Mouse (Mus musculus): ENCODE data around the gene Cyp21a1.
"Not testable (repeated sequence)": the region's sequence is repeated elsewhere in the genome, so short reads cannot be mapped to it uniquely, and the experiment has no call there.

Gene Cyp21a1

GRCm38 (mm10) chr17:34804301-34804700 is at the start of gene Cyp21a1:
Gene Cyp21a1 (minus strand): TSS chr17:34804561.
- not testable (repeated sequence) for DNase-seq (ENCODE audit: low read depth, low spot score)

DNA sequence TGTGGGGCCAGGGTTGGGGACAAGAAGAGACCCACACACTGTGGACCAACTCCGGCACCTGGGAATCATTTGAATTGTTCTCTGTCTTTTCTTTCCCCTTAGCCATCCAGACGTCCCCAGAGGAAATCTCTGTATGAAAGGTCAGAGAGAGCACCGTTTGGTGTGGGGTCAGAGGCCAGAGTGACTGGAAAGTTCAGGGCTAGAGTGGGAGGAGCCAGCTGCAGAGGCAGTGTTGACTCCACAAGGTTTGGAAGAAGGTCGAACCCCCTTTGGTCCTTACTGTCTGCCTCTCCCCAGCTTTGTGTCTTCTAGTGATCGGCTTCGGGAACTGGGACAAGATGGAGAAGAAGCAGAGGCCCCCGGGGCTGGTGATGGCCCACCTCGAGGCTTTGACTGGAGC is 49.1 kb upstream of the Cyp21a1 start:
- no peak for DNase-seq (ENCODE audit: low read depth, low spot score)

- DNase-seq (ENCODE audit: low read depth, low spot score), result no peak
These were observed 46.3 kb upstream of the Cyp21a1 start for GRCm38 (mm10) chr17:34850517-34851125.

GRCm38 (mm10) chr17:34849722-34850516 is 45.6 kb upstream of the Cyp21a1 start, which contains the start of the genes Skiv2l and Nelfe:
Gene Skiv2l (minus strand): TSS chr17:34850210.
Gene Nelfe (plus strand): TSS chr17:34850391.
- peak; percentile 93 for DNase-seq (ENCODE audit: low read depth, low spot score)

DNA sequence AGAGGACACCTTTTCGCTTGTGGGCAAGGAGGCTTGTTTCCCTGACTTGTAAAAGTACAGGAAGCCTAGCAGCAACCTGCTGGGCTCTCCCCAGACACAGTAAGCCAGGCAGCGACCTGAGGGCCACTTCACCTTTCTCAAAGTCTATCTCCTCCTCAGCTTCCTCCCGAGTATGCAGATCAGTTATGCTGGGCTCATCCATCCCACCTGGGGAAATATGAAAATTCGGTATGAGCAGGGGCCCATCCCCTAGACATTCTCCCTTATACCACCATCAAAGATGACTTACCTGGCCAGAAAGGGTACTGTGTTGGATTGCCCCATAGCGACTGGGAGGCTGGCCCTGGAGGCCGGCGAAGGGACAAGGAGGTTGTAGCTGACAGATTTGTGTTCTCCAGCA is 43.3 kb upstream of the Cyp21a1 start:
- no peak for DNase-seq (ENCODE audit: low read depth, low spot score)

DNA sequence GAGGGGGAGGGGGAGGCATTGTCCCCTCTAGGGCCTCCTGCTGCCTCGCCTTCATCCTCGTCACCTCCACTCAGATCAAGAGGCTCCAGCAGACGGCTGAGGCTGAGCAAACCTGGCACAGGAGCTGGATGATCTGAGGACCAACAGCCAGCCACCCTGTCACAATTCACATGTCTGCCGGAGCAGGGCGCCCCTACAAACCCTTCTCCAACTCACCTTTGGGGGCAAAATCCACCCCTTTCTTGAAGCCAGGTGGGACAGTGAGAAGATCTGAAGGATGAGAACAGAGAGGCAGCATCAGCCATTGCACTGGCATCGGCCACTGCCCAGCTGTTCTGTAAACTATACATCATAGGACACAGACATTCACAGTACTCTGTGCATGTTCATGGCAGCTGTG is 42.8 kb upstream of the Cyp21a1 start:
- no peak for DNase-seq (ENCODE audit: low read depth, low spot score)

GRCm38 (mm10) chr17:34844884-34845283 is 40.5 kb upstream of the Cyp21a1 start:
- no peak for DNase-seq (ENCODE audit: low read depth, low spot score)

DNA sequence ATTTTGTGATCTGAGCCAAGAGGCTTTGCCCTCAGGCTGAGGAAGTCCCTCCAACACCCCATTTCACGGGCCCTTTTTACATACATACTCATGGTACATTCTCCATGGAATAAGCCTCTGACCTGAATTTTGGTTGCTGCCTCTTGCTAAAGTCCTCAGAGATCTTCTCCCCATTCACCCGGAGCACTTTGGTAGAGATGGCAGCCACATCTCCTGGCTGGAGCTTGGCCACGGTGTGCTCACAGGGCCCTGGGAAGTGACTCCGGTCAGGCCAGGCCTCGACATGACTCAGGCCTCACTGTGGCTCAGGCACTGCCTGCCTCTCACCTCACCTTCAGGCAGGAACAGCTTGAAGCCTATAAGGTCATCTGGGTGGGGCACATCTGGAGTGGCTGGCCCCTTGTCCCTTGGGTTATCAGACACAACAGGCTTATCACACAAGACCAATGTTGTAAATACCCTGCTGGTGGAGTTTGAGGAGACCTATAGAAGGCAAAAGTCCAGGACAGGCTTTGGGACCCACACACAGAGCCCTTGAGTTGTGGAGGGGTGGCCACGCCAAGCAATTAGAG is 36.5 kb upstream of the Cyp21a1 start:
- DNase-seq (ENCODE audit: low read depth, low spot score), result no peak

GRCm38 (mm10) chr17:34838785-34839184 is 34.4 kb upstream of the Cyp21a1 start:
- DNase-seq (ENCODE audit: low read depth, low spot score), result no peak

DNA sequence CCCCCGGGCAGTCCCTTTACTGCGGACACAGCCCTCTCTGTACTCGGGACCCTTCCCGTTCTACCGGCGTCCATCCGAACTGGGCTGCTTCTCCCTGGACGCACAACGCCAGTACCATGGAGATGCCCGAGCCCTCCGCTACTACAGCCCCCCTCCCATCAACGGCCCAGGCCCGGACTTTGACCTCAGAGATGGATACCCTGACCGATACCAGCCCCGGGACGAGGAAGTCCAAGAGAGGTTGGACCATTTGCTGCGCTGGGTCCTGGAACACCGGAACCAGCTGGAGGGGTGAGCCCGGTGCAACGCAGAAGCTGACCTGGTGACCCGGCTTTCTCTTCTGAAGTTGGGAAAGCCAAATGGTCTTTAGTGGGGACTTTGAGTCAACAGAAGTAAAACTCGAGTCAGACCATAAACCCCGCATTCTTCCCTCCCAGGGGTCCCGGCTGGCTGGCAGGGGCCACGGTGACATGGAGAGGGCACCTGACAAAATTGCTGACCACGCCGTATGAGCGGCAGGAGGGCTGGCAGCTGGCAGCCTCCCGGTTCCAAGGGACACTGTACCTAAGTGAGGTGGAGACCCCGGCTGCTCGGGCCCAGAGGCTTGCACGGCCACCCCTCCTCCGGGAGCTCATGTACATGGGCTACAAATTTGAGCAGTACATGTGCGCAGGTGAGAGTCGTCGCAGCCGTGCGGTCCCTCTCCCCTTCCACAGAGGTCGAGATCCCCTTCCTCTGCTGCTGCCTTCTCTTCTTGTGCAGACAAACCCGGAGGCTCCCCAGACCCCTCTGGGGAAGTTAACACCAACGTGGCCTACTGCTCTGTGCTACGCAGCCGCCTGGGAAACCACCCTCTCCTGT is 33.3 kb upstream of the Cyp21a1 start:
- no peak for DNase-seq (ENCODE audit: low read depth, low spot score)

GRCm38 (mm10) chr17:34836856-34837221 is 32.5 kb upstream of the Cyp21a1 start, which contains the start of the genes Stk19 and Dxo:
Gene Stk19 (minus strand): TSS chr17:34836945.
Gene Dxo (plus strand): TSS chr17:34837019.
- peak; percentile 97 for DNase-seq (ENCODE audit: low read depth, low spot score)

DNA sequence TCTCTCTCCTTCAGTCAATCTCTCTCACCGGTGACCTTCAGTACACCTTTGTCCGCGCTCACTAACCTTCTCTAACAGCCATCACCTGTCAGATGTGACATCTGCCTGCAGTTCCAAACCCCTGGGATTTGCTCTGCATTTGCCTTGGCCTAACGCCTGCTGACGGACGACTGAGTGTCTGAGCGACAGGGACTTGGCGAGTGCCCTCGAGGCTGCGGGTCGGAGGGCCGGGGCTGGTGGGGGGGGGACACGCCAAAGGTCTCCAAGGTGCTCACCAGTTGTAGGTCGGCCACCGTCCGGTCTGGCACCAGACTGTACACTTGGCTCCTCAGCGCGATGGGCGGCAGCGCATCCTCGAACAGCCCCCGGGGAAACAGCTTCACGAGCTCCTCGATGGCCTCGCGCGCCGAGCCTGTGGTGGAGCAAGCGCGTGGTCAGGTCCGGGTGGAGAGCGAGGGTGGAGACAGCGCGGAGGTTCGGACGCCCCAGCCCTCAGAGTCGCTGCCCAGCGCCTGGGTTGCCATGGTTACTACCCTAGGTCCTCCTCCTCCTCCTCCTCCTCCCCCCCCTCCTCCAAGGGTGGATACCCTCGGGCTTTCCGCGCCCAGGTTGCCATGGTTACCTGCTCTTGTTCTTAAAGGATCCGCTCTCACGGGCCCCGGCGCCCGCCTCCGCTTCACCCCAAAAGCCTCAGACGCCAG is 31.9 kb upstream of the Cyp21a1 start:
- DNase-seq (ENCODE audit: low read depth, low spot score), result no peak

- DNase-seq (ENCODE audit: low read depth, low spot score), result not testable (repeated sequence)
These were observed 26.4 kb upstream of the Cyp21a1 start for GRCm38 (mm10) chr17:34830776-34831175.

- no peak for DNase-seq (ENCODE audit: low read depth, low spot score)
These were observed 10.5 kb upstream of the Cyp21a1 start for GRCm38 (mm10) chr17:34814818-34815370.

DNA sequence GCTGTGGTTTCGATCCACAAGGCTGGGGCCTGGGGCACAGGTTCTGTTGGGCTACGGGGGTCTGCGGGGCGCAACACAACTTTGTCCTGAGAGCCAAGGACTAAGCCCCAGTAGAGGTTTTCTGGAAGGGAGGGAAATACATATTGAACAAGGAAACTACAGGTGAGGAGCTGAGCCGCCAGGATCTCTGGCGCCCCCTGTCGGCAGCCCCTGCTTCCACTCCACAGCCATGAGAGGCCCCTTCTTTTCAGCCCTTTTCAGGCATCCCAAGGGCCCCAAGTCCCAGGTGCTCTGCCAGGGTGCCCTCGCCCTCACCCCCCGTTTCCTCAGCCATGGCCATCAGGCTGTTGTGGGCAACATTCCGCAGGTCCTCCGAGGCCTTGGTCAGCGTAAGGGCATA is 9.4 kb upstream of the Cyp21a1 start:
- DNase-seq (ENCODE audit: low read depth, low spot score), result not testable (repeated sequence)

DNA sequence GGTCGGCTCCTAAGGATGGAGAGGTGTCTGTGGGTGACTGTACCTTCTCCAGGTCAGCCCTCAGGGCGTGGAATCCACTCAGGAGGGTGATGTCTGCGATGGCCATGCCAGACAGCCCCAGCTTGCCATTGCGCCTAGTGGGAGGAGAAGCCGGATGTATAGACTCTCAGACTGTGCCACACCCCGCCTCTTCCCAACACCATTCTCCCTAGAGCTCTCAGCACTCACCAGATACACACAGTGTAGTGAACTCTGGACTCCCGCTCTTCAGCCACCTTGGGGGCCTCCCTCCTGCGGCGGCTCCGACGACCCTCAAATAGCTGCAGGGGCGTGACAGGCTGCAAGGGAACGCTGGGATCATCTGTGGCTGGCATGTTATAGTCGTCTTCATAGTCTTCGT is 6.9 kb upstream of the Cyp21a1 start:
- DNase-seq (ENCODE audit: low read depth, low spot score), result no peak

GRCm38 (mm10) chr17:34810811-34811210 is 6.5 kb upstream of the Cyp21a1 start:
- DNase-seq (ENCODE audit: low read depth, low spot score), result not testable (repeated sequence)

- not testable (repeated sequence) for DNase-seq (ENCODE audit: low read depth, low spot score)
These were observed 6.0 kb upstream of the Cyp21a1 start for GRCm38 (mm10) chr17:34810411-34810810.

- no peak for DNase-seq (ENCODE audit: low read depth, low spot score)
These were observed 4.3 kb upstream of the Cyp21a1 start for GRCm38 (mm10) chr17:34808599-34809205.

- DNase-seq (ENCODE audit: low read depth, low spot score), result no peak
These were observed 2.8 kb upstream of the Cyp21a1 start for GRCm38 (mm10) chr17:34807176-34807575.

All from telencephalon, adult 2 months (tissue).